Mouse (Mus musculus) mesoderm, embryonic 11.5 days (tissue): ENCODE results near the gene Ino80e.
A peak's percentile ranks its signal among the peaks of the same experiment; 100 is the strongest.
"Not testable (repeated sequence)": the region's sequence is repeated elsewhere in the genome, so short reads cannot be mapped to it uniquely, and the experiment has no call there.

ENCODE experiments used
- DNase-seq: peaks from one replicate; pipeline ENCODE4 v3.0.0-alpha.2; 2012; ENCODE audit warnings: low read depth, low spot score

Ino80e gene

DNA sequence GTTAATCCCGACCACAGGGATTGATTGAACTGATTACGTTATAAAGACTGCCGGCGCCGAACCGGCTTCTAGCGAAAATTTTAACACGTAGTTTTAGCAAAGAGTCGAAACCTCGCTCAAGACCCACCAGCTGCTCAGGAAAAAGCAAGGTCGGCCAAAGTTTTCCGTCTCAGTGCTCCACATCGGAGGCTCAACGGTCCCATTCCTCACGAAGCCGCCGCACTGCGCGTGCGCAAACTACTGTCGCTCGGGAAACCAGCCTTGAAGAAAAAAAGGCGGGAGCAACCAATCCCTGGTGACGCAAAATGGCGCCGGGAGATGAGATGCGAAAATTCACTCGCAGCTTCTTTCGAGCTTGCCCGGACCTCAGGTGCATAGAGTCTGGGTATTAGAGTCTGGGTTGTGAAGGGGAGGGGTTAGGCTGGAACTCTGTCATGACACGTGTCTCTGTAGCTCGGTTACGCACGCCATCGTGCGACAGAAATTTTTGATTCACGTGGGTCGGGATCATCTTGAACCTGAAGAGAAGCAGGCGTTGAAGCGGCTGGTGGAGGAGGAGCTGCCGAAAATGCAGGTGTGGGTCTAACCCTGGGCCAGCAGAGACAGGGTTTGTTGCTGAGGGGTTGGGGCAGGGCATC is at the start of gene Ino80e:
TSS of gene Ino80e (minus strand) at position 231 of the 638 bp plus-strand sequence.
- DNase-seq, result peak; percentile 97

DNA sequence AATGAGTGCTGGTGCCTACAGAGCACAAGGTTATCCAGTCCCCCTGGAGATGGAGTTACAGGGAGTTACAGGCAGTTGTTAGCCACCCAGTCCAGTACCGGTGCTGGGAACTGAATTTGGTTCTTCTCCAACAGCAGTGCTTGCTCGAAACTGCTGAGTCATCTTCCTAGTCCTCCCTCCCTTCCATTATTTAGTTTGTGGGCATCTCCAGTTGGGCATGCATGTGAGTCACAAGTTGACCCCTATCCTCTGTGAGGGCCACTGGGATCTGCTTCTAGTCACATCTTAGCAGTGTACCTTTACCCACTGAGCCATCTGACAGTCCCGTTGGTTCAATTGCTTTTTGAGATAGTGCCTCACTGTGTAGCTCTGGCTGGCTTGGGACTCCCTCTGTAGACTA is 43.4 kb upstream of the Ino80e start:
- DNase-seq, result no peak

DNA sequence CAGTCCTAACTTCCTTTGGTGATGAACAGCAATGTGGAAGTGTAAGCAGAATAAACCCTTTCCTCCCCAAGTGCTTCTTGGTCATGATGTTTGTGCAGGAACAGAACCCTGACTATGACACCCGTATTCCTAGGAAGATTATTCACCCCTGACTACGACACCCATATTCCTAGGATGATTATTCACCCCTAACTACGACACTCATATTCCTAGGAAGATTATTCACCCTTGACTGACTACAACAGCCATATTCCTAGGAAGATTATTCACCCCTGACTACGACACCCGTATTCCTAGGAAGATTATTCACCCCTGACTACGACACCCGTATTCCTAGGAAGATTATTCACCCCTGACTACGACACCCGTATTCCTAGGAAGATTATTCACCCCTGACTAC is 37.6 kb upstream of the Ino80e start:
- not testable (repeated sequence) for DNase-seq

GRCm38 (mm10) chr7:126898102-126898990 is 36.2 kb upstream of the Ino80e start:
- DNase-seq, result peak; percentile 95

DNA sequence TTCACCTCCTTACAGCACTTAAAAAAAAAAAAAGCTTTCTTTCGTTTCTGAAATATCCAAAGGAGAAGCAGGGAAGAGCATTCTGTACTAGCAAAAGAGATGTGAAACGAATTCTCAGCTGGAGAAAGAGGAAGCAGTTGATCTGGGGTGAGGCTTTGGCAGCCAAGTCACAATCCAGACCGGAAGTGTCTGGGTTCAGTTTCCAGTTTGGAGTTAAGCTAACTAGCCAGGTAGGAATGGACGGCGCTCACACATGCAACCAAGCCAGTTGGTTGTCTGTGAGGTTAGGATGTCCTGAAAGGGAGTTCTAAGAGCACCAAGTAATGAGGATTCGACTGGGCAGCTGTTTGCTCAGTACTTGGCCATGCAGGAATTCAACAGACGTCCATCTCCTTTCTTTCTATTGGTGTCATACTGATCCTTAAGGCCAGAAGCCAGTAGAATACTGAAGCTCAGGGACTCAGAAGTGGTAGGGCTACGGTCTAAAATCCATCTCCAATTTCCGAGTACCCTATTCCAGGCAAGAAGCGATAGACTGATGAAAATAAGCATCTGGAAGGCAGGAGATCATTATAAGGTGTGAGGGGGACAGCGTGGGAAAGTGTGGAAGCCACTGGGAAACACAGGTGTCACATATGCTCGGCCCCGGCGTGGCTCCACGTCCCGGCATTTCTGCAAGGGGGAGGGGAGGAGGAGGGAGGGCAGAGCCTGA is 35.4 kb upstream of the Ino80e start:
- DNase-seq, result no peak

- DNase-seq, result no peak
These were observed 34.7 kb upstream of the Ino80e start for GRCm38 (mm10) chr7:126896912-126897311.

- no peak for DNase-seq
These were observed 26.7 kb upstream of the Ino80e start for GRCm38 (mm10) chr7:126888852-126889251.

DNA sequence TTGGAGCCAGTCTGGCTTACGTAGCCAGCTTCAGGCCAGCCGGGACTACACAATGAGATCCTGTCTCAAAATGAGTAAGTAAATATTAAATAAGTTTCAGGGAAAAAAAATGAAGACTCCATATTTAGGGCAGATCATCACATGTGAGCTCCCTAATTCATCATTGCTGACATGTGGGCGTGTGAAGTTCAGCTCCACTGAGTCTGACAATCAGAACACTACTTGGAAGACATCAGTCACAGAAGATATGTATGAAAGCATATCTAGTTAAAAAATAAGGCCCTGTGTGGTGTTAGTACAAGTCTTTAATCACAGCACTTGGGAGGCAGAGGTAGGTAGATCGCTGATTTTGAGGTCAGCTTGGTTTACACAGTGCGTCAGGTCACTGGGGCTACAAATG is 25.1 kb upstream of the Ino80e start:
- DNase-seq, result no peak

GRCm38 (mm10) chr7:126884286-126885164 is 22.3 kb upstream of the Ino80e start, which contains the start of gene Taok2:
Taok2 (minus strand) TSS chr7:126884703.
- peak; percentile 99 for DNase-seq

DNA sequence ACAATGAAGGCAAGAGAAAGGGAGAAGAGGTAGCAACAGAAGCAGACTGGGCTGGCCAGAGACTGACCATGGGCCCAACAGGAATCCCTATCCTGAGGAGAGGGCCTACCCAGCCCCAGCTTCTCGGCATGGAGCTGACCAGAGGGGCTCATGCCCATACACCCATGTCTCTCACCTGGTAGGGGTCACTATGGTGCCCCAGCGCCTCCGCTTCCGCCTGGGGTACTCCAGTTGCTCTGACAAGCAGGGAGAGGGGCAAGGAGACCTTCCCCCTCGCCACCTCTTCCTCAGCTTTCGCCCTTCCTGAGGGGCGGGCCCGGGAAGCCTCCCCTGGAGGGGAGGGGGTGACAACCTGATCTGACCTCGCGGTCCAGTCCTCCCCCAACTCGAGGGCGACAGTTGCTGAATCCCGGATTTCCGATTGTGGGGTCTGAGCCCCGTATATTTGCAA is 21.6 kb upstream of the Ino80e start:
- DNase-seq, result no peak

DNA sequence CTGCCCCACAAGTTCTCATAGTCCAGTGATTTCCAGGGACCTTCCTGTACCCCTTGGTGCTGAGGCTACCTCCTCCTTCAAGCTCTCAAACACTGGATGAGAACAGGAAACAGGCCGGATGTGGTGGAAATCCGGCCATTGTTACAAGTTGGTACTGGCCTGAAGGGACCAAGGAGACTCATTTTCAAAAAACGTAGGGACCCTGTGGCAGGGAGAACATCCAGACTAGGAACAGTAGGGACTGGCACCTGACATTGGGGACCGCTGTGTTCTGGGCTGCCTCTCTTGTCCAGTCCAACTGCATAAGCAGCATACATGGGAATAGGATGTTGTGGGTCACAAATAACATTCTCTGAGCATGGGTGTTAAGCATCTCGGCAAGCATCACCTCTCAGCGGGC is 18.9 kb upstream of the Ino80e start:
- DNase-seq, result no peak

- DNase-seq, result no peak
These were observed 15.1 kb upstream of the Ino80e start for GRCm38 (mm10) chr7:126877239-126877638.

DNA sequence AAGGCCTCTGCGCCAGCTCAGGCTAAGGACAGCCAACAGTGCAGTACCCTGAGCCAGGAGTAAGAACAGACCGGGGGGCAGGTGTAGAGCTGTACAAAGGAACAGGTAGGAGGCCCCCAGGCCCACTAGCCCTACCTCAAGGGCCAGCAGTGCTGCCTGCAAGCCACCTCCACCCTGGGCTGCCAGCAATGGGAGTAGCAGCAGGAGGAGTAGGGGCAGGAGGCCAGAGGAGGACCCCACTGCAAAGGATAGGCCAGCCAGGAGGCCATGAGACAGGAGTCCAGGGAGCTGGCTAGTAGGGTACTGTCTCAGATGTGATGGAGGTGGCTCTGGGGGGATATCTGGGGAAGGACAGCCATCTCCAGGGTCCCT is 8.3 kb upstream of the Ino80e start:
- no peak for DNase-seq

- no peak for DNase-seq
These were observed 7.8 kb upstream of the Ino80e start for GRCm38 (mm10) chr7:126869780-126870519.

- DNase-seq, result no peak
These were observed 5.8 kb upstream of the Ino80e start for GRCm38 (mm10) chr7:126868003-126868402.

GRCm38 (mm10) chr7:126867534-126867933 is 5.4 kb upstream of the Ino80e start:
- DNase-seq, result no peak

DNA sequence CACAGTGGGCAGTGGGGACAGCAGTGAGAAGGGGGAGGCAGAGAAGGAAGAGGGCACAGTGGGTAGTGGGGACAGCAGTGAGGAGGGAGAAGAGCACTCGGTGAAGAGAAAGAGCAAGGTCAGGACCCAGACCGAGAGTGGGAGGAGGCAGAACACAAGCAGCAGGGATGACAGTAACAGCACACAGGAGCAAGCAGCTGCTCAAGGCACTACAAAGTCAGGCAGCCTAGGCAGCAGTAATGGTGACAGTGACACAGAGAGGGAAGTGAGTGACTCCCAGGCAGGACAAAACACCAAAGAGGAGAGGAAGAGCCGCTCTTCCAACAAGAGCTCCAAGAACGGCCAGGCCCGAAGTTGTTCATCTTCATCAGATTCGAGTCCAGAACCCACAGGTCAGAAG is 1.6 kb upstream of the Ino80e start:
- DNase-seq, result no peak

GRCm38 (mm10) chr7:126861429-126862130 is 597 bp downstream of the Ino80e start, which contains the start of gene Hirip3:
Hirip3 (plus strand) TSS chr7:126861972.
- DNase-seq, result peak; percentile 95

GRCm38 (mm10) chr7:126860987-126861386 is 1.2 kb downstream of the Ino80e start:
- DNase-seq, result no peak
